Mouse (Mus musculus): Measurements from ENCODE around the gene Dpm2. TPM values are rescaled to one million over a fixed set of nuclear protein-coding genes. Genes with fewer than 3 reads are reported as not detected.

The Dpm2 gene
- polyA plus RNA-seq, 1 experiment from 2014 or later: 110 TPM

DNA sequence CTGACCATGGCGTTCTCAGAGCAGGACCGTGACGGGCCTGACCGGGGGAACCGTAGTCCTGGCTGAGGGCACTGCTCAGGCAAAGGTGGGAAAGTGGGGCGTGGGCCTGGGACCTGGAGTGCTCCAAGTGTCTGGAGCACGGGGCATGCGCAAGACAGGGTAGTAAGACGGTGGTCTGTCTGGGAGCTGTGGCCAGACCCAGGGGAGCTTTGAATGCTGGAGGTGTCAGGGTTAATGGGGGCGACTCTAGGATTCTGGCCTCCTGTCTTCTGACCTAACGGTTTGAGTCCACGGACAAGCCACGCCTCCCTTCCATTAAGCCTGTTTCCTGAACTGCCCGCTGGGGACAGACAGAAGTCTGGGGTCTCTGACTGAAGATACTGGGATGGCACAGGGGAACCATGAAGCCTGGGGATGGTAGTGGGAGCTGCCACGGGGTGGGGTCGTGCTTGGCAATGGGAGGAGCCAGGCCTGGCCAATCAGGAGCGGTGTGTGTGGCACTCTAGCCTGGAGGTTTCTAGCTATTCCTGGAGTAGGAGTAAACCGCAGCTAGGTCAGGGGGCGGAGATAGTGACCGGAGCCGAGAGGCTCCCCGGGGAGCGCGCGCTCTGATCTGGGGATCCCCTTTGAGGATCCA lies 37.6 kb downstream of the Dpm2 start:
- Histone ChIP-seq H3K9me3 (no peaks in the 10 kb centered on the region), H3K36me3 (replicated peaks) (no peaks in the 10 kb centered on the region), H3K9ac (0 out of 2 replicates have a peak overlapping the region, but pooled peaks have one; percentile 25), H3K4me3 (replicated peaks) (peak overlapping the region; percentile 7), H3K27me3 (peaks cover 13% of the 10 kb centered on the region), H3K4me2 (peak overlapping the region; percentile 84), H3K27ac (peak overlapping the region; percentile 38; the same call in 1 of the 2 replicates), H3K4me1 (peaks cover 35% of the 10 kb centered on the region)
- WGBS: 10% methylated on average over 25 of the region's 25 CpGs
- no peak for ATAC-seq (ENCODE audit: low FRiP score)

DNA sequence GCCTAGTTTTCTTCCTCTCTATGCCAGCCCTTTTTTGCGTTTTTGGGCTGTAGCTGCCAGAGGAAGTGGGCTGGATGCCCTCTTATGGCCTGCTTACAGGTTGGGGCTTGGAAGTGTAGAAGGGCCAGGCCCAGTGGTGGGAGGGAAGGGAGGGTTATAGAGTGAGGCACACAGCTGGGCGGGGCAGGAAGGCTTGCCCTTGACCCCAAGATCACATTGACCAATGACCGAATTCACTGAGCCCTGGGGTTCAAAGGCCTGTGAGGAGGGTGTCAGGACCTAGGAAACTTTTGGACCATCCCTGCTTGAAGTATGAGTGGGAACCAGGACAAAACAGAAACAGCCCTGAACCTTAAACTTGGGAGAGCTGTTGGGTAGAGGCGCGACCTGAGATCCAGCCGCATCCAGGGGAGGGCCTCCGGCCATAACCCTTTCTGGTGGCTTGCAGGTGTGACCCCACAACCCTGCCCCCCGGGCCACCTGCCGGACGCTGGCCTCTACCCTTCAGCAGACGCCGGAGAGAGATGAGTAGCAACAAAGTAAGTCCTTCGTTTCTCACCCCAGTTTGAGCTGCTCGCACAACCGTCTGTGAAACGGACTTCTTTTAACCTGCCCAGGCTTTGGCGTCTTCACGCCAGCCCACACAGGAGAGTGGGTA lies 38.2 kb downstream of the Dpm2 start:
- Histone ChIP-seq H3K4me2 (peak overlapping the region; percentile 84), H3K27ac (peak overlapping the region; percentile 38; the same call in 1 of the 2 replicates), H3K9ac (0 out of 2 replicates have a peak overlapping the region, but pooled peaks have one; percentile 25), H3K36me3 (replicated peaks) (no peaks in the 10 kb centered on the region), H3K27me3 (peaks cover 13% of the 10 kb centered on the region), H3K4me3 (replicated peaks) (peak overlapping the region; percentile 7; the same call in 1 of the 2 replicates), H3K4me1 (peaks cover 35% of the 10 kb centered on the region), H3K9me3 (no peaks in the 10 kb centered on the region)
- ATAC-seq (ENCODE audit: low FRiP score): no peak
- 47% methylated on average over 18 of the region's 18 CpGs for WGBS

DNA sequence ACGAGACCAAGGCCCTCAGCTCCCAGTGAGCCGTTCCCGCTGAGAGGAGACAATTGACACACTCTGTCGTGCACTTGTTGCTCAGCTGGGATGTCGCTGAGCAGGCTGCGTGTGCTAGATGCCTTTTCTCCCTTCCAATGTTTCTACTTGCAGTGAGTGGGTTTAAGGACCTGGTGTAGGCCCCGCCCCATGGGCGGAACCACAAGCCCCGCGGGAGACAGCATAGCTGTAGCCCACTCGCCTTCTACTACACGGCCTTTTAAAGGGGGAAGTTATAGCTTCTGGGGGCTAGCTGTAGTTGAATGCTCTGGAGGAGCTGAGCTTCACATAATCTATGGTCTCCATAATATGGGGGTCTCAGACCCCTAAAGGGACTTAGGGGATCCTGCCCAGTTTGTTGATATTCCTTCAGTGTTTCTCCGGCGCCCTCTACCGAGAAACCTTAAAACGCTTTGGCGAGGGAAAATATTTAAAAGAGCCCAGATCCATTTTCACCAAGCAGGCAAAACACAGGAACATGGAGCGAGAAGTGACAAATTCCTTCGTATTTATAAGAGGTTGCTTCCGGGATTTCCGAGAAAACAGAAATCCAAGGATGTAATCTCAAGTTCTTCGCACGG lies 40.1 kb downstream of the Dpm2 start:
- H3K4me1 ChIP-seq: peaks cover 35% of the 10 kb centered on the region
- peak overlapping the region; percentile 54 for H3K4me2 ChIP-seq
- no peak overlapping the region for H3K27ac ChIP-seq
- peak overlapping the region; percentile 3; the same call in 1 of the 2 replicates for H3K9ac ChIP-seq
- H3K9me3 ChIP-seq: no peaks in the 10 kb centered on the region
- peaks cover 13% of the 10 kb centered on the region for H3K27me3 ChIP-seq
- peak overlapping the region; percentile 37 for H3K4me3 ChIP-seq (replicated peaks)
- 0 out of 2 replicates have a peak, but pooled peaks cover 9% of the 10 kb centered on the region for H3K36me3 ChIP-seq (replicated peaks)
- no peak for ATAC-seq (ENCODE audit: low FRiP score)
- 16% methylated on average over 23 of the region's 23 CpGs for WGBS

DNA sequence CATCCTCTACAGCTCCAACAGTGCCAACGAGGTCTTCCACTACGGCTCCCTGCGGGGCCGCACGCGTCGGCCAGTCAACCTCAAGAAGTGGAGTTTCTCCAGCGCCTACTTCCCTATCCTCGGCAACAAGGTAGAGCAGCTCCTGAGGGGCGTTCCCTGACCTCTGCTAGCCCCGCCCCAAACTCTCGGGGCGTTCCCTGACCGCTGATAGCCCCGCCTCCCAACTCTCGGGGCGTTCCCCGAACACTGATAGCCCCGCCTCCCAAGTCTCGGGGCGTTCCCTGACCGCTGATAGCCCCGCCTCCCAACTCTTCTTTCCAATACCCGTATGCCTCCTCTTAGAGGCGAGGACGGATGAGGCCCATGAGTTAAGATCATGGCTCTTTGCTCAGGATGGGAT lies 41.6 kb downstream of the Dpm2 start:
- Histone ChIP-seq H3K36me3 (replicated peaks) (0 out of 2 replicates have a peak, but pooled peaks cover 9% of the 10 kb centered on the region), H3K9ac (no peak overlapping the region), H3K27ac (no peak overlapping the region), H3K4me3 (replicated peaks) (no peak overlapping the region), H3K9me3 (no peaks in the 10 kb centered on the region), H3K4me1 (peaks cover 28% of the 10 kb centered on the region), H3K27me3 (peaks cover 12% of the 10 kb centered on the region), H3K4me2 (no peak overlapping the region)
- WGBS: 62% methylated on average over 26 of the region's 26 CpGs
- no peak for ATAC-seq (ENCODE audit: low FRiP score)

DNA sequence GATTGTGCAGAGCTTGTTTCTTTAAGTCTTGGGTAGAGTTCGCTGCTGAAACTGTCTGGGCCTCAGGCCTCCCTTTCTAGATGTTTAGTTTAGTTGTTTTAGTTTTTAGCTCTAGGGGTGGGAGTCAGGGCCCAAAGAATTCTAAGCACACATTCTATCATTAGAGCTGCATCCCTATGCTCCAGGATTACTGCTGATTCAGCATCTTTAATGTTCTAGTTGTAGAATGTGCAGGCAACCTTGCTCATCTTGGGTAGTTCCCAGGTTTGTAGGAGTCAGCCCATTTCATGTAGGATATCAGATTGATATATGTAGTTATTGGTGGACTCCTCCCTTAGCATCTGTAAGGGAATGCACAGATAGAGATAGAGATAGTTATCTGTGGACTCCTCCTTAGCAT lies 46.5 kb downstream of the Dpm2 start:
- Histone ChIP-seq H3K9me3 (no peaks in the 10 kb centered on the region), H3K27me3 (no peaks in the 10 kb centered on the region), H3K27ac (no peak overlapping the region), H3K9ac (no peak overlapping the region), H3K4me1 (peaks cover 30% of the 10 kb centered on the region), H3K4me3 (replicated peaks) (no peak overlapping the region), H3K36me3 (replicated peaks) (peaks cover 12% of the 10 kb centered on the region; the same call in 1 of the 2 replicates), H3K4me2 (no peak overlapping the region)
- 89% methylated on average over 1 of the region's 1 CpGs for WGBS
- no peak for ATAC-seq (ENCODE audit: low FRiP score)

DNA sequence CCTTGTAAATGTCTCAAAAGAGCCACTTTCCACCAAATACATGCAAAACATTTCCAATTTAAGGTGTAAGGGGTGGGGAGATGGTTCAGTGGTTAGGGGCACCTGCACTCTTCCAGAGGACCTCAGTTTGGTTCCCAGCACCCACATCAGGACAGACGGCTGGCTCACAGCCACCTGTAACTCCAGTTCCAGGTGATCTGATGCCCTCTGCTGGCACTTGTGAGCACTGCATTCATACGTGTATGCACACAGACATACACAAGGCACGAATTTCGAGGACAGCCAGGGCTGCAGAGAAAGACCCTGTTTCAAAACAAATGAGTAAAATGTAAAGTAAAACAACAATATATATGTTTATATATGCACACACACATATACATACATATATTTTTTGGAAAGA lies 46.9 kb downstream of the Dpm2 start:
- ATAC-seq (ENCODE audit: low FRiP score): no peak
- Histone ChIP-seq H3K4me1 (peaks cover 30% of the 10 kb centered on the region), H3K27me3 (no peaks in the 10 kb centered on the region), H3K4me2 (no peak overlapping the region), H3K4me3 (replicated peaks) (no peak overlapping the region), H3K9me3 (no peaks in the 10 kb centered on the region), H3K27ac (no peak overlapping the region), H3K36me3 (replicated peaks) (peaks cover 12% of the 10 kb centered on the region; the same call in 1 of the 2 replicates), H3K9ac (no peak overlapping the region)
- 92% methylated on average over 4 of the region's 4 CpGs for WGBS

DNA sequence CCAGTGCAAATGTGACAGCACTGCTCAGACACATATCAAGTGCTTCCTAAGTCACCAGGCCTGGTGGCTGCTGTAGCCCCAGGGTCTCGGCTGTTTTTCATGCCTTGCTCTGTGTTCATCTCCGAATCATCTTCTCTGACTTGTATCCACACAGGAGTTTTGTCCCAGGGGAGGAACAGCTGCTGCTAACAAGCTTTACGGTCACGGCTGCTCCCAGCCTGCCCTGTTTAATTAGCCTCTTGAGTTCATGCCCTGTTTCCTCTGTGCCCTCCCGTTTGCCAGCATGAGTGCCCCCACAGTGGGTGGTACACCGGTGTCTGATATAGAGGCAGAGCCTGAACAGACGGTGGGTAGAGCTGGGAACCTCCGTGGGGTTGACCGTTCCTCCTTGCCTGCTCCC lies 47.4 kb downstream of the Dpm2 start:
- Histone ChIP-seq H3K4me2 (no peak overlapping the region), H3K27me3 (no peaks in the 10 kb centered on the region), H3K9ac (no peak overlapping the region), H3K27ac (no peak overlapping the region), H3K9me3 (no peaks in the 10 kb centered on the region), H3K4me1 (peaks cover 30% of the 10 kb centered on the region), H3K4me3 (replicated peaks) (no peak overlapping the region), H3K36me3 (replicated peaks) (peaks cover 12% of the 10 kb centered on the region; the same call in 1 of the 2 replicates)
- WGBS: 78% methylated on average over 9 of the region's 9 CpGs
- ATAC-seq (ENCODE audit: low FRiP score): no peak

DNA sequence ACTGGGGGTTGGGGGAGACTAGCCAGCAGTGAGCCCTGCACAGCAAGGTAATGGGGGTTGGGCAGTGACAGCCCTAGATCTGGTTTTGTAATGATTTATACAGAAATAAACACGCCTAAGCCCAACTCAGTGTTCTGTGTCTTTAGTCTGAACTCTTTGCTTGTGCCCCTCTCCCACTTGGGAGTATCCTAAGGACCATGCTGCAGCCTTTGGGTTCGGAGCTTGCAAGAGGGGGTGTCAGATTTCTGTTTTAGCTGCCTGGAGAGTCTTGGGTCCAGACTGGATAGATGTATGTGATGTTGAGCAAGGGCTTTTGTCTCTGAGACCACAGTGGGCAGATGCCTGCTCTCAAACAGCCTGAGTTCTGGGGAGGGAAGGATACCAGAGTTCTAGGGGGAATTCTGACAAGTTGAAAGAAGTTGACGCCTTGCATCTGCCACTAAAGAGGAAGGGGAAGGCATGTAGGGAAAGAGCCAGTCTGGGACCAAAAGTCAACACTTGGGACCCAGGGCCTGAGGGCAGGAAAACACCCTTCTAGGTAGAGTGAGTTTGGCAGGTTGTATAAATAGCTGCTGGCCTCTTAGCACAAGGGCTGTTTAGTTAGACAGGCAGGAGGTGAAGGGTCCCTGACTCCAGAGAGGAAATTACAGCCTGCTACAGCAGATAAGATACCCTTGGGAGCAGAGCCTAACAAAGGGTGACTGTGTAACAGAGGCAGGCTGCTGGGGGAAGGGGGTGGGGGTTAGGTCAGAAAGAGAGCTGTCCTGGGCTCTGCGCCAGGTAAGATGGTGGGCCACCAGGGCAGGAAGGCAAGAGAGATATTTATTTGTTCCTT lies 50.2 kb downstream of the Dpm2 start:
- H3K9ac ChIP-seq: 0 out of 2 replicates have a peak overlapping the region, but pooled peaks have one; percentile 14
- no peak for ATAC-seq (ENCODE audit: low FRiP score)
- H3K27ac ChIP-seq: peak overlapping the region; percentile 61
- no peak overlapping the region for H3K4me3 ChIP-seq (replicated peaks)
- H3K4me2 ChIP-seq: no peak overlapping the region
- H3K27me3 ChIP-seq: no peaks in the 10 kb centered on the region
- no peaks in the 10 kb centered on the region for H3K9me3 ChIP-seq
- H3K4me1 ChIP-seq: peaks cover 44% of the 10 kb centered on the region
- WGBS: 49% methylated on average over 4 of the region's 4 CpGs
- peaks cover 4% of the 10 kb centered on the region; the same call in 1 of the 2 replicates for H3K36me3 ChIP-seq (replicated peaks)

DNA sequence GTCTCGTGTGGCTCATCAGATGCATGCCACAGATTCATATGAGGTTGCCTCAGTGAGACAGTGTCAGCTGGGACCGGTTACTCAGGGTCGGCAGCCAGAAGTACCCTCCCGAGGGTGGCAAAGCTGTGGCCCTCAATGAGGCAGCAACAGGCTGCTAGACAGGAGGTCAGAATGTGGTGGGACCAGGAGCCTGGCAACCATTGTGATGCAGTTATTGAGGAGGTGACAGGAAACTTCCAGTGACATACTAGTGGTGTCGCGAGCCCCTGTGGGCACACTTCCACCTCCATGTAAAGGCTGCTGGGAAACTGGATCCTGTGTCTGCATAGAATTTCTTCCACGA lies 50.8 kb downstream of the Dpm2 start, which contains the start of gene Ak1:
Gene Ak1 (plus strand): TSS at position 242 of the 343 bp plus-strand sequence.
- Histone ChIP-seq H3K27ac (peak within 1 kb of the TSS; percentile 61), H3K4me3 (replicated peaks) (no peak within 1 kb of the TSS), H3K36me3 (replicated peaks) (peaks cover 4% of the 10 kb centered on the region; the same call in 1 of the 2 replicates), H3K4me2 (no peak within 1 kb of the TSS), H3K9ac (0 out of 2 replicates have a peak within 1 kb of the TSS, but pooled peaks have one; percentile 14), H3K27me3 (no peaks in the 10 kb centered on the region), H3K9me3 (no peaks in the 10 kb centered on the region), H3K4me1 (peaks cover 50% of the 10 kb centered on the region)
- 61% methylated on average over 7 of the region's 7 CpGs for WGBS
- no peak for ATAC-seq (ENCODE audit: low FRiP score)
